Mouse (Mus musculus) gonadal fat pad, adult 2 months (tissue): ENCODE measurements at regions not wholly inside any gene's neighbourhood (a gene's known extent, or its start where the extent isn't known, plus 50 kb on each side); places are given as distances from the start of the nearest gene placed in this dataset.

Source experiments
- DNase-seq: peaks from one replicate; pipeline ENCODE4 v3.0.0-alpha.2; 2012; ENCODE audit warnings: low read depth

GRCm38 (mm10) chr6:127252000-127252721 is 100.2 kb upstream of the Ccnd2 start:
- no peak for DNase-seq

GRCm38 (mm10) chr6:127253935-127254334 is 101.9 kb upstream of the Ccnd2 start:
- DNase-seq, result no peak

GRCm38 (mm10) chr6:127263903-127264680 is 112.1 kb upstream of the Ccnd2 start:
- no peak for DNase-seq

- no peak for DNase-seq
Measured at GRCm38 (mm10) chr6:127265063-127265775, 113.2 kb upstream of the Ccnd2 start.

- DNase-seq, result no peak
Measured at GRCm38 (mm10) chr6:127265901-127266812, 114.2 kb upstream of the Ccnd2 start.

- no peak for DNase-seq
Measured at GRCm38 (mm10) chr6:127266813-127267165, 114.8 kb upstream of the Ccnd2 start.

GRCm38 (mm10) chr6:127269021-127269420 is 117.0 kb upstream of the Ccnd2 start:
- DNase-seq, result no peak

- no peak for DNase-seq
Measured at GRCm38 (mm10) chr6:127269525-127270044, 117.6 kb upstream of the Ccnd2 start.

GRCm38 (mm10) chr6:127270774-127271173 is 118.8 kb upstream of the Ccnd2 start:
- no peak for DNase-seq

- no peak for DNase-seq
Measured at GRCm38 (mm10) chr6:127271418-127271817, 119.4 kb upstream of the Ccnd2 start.

GRCm38 (mm10) chr6:127272630-127273029 is 120.6 kb upstream of the Ccnd2 start:
- no peak for DNase-seq

- DNase-seq, result no peak
Measured at GRCm38 (mm10) chr6:127274732-127275429, 122.9 kb upstream of the Ccnd2 start.

GRCm38 (mm10) chr6:127275430-127275784 is 123.4 kb upstream of the Ccnd2 start:
- no peak for DNase-seq

GRCm38 (mm10) chr6:127276362-127276761 is 124.4 kb upstream of the Ccnd2 start:
- no peak for DNase-seq

GRCm38 (mm10) chr6:127278402-127278801 is 126.4 kb upstream of the Ccnd2 start:
- no peak for DNase-seq

GRCm38 (mm10) chr6:127284226-127284625 is 132.2 kb upstream of the Ccnd2 start:
- DNase-seq, result no peak

- no peak for DNase-seq
Measured at GRCm38 (mm10) chr6:127286681-127287476, 134.9 kb upstream of the Ccnd2 start.

GRCm38 (mm10) chr6:127288946-127289345 is 137.0 kb upstream of the Ccnd2 start:
- no peak for DNase-seq

- DNase-seq, result no peak
Measured at GRCm38 (mm10) chr6:127291937-127292336, 139.9 kb upstream of the Ccnd2 start.

GRCm38 (mm10) chr6:127293829-127294228 is 141.8 kb upstream of the Ccnd2 start:
- DNase-seq, result peak; percentile 42
